Mouse (Mus musculus): ENCODE data around the gene Rtn3.

The Rtn3 gene

DNA sequence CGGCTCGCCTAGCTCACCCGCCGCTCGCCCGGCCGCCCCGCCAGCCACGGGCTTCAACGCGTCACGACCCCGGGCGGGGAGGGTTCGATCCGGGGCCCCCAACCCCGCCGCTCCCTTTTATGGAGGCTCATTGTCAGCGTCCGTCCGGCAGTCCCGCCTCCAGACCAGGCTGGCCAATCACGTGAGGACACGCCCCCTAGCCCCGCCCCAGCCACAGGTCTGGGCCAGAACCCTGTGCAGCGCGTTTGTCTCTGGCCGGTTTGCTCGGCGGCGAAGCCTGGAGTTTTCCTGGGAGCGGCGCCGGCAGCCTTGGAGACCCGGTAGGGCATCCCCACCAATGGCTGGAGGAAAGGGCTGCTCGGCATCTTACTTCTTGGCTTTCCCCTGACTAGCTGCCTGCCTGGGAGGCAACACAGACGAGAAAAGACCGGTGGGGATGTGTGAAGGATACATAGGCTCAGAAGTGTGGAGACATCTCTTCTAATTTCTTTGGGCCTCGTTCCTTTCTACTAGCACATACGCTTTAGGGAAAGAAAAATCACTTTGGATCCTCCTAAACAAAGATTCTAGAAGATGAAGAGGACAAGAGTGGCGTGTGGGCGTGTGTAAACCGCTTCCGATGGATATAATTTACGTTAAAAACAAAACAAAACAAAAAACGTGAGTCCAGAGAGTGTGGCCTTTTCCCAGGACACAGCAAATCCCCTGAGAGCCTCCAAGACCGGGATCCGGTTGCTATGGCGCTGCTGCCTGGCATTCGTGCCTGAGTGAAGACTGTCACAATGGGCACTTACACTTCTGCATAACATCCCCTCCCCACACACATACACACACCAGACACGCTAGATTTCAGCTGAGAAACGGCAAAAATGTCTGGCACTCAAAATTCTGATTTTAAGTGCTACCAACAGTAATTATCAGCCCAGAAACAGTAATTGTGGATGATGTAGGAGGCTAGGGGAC is 99.9 kb downstream of the Rtn3 start, which contains the start of gene Spindoc:
Gene Spindoc, minus strand, starts transcription at position 92 of the 963 bp plus-strand sequence.
- peak; percentile 8 for DNase-seq (ENCODE audit: extremely low read depth, low read depth, low spot score)

DNA sequence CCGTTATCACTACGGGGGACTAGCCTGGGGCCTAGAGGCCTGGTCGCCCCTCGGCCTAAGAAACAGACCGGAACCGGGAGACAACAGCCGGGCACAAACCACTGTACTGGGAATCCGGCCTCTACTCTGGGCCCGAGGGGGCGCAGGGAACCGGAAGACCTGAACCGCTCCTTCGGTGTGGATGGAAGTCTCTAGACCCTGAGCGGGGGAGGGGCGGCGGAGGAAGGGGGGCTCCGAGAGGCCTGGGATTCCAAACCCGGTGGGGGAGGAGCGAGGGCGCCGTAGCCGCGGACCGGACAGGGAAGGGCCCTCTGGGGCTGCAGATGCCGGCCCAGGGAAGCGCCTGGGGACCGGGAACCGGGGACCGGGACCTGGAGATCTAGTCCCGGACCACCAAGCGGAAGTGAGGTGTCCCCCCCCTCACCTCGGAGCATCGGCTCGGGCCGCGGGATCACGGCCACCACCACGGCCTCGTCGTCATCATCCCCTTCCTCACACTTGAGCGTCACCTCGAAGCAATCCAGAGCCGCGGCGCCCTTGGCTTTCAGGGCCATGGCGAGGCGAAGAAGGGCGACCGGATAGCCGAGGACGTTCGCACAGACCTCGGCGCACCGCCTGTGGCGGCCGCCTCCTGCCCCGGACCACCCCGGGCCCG is 100.7 kb downstream of the Rtn3 start:
- no peak for DNase-seq (ENCODE audit: extremely low read depth, low read depth, low spot score)

DNA sequence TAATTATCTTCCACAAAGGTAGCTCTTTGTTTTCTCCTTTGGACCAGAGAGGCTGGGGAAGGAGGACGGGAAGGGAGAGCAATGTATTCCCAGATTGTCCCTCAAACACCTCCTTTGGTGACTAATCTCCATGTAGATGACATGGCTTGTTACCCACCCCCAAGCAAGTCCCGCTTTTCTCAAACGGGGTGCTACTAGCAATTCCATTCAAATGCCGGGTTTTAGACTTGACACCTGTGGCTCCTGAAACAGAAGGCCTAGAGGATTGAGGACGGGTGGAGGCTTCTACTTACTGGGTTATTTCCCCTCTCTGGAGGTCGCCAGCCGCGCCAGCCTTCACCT is 101.2 kb downstream of the Rtn3 start:
- DNase-seq (ENCODE audit: extremely low read depth, low read depth, low spot score), result no peak

DNA sequence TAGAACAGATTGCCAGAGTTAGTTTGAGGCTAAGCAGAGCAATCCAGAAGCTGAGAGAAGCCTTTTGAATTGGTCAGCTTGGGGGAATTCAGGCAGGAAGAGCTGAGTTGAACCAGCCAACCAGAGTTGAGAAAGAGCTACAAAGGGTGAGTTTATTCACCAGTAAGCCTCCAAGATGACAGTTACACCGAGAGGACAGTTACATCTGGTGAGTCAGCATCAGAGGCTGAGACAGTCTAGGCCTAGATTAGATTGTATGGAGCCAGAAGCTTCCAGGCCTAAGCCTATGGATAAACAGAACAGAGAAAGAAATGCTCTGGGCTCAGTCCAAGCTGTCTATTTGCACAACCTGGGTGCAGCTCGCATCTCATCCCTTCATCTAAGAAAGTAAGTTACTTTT is 105.4 kb downstream of the Rtn3 start:
- no peak for DNase-seq (ENCODE audit: extremely low read depth, low read depth, low spot score)

Data from fat pad, adult 2 months (tissue).